Mouse (Mus musculus) liver, adult 2 months (tissue): Measurements from ENCODE around the gene Gm21731.
"Not testable (repeated sequence)": the region's sequence is repeated elsewhere in the genome, so short reads cannot be mapped to it uniquely, and the experiment has no call there.

Source experiments
- CTCF ChIP-seq: fragments of 200-500 bp; IDR thresholded peaks from 2 replicates; pipeline ENCODE4 v1.5.1; 2011; ENCODE audit warnings: low read depth, low read length, control low read depth
- POLR2A ChIP-seq: fragments of 200-500 bp; IDR thresholded peaks from 2 replicates; pipeline ENCODE4 v1.6.1; 2011; ENCODE audit warnings: low read length, control low read depth; ENCODE audit not compliant: insufficient read depth; ENCODE audit errors: extremely low read depth

DNA sequence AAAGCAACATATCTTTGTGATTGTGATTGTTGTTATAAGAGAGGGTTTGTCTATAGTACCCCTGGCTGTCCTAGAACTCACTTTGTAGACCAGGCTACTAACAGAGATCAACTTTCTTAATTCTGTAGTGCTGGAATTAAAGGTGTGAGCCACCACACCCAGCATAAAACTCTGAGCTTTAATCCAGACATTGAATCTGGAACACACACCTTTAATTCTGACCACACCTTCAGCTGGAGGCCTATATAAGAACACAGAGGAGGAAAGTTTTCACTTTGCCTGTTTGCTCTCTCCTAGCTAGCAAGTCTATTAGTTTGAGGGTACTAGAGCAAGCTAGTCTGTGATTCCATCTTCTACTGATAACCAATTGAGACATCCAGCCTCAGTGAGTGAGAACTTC, at the start of gene Gm21731:
- not testable (repeated sequence) for TF ChIP-seq POLR2A, CTCF
